Mouse (Mus musculus): ENCODE data around the gene AU022751. TPM values are rescaled to one million over a fixed set of nuclear protein-coding genes. Genes with fewer than 3 reads are reported as not detected.

AU022751 gene
- polyA plus RNA-seq (2017; shearing (Covaris generic)): not detected

GRCm38 (mm10) chrX:6082954-6083680 lies at the start of gene AU022751:
Gene AU022751 (minus strand): TSS chrX:6083419.

GRCm38 (mm10) chrX:6047066-6047935 lies 35.9 kb downstream of the AU022751 start, which contains the start of gene Nudt11:
Gene Nudt11 (plus strand): TSS chrX:6047453.

Other genes starting within 250 kb of the AU022751 start
- not detected for gene Nudt11, start 36.0 kb downstream of the AU022751 start, polyA plus RNA-seq (2017; shearing (Covaris generic))
- not detected for gene Nudt10, start 89.6 kb upstream of the AU022751 start, polyA plus RNA-seq (2017; shearing (Covaris generic))
- gene Bmp15, start 237.3 kb upstream of the AU022751 start, polyA plus RNA-seq (2017; shearing (Covaris generic)): not detected